Mouse (Mus musculus): ENCODE measurements at regions not wholly inside any gene's neighbourhood (a gene's known extent, or its start where the extent isn't known, plus 50 kb on each side); places are given as distances from the start of the nearest gene placed in this dataset.
A peak's percentile ranks its signal among the peaks of the same experiment; 100 is the strongest.

DNA sequence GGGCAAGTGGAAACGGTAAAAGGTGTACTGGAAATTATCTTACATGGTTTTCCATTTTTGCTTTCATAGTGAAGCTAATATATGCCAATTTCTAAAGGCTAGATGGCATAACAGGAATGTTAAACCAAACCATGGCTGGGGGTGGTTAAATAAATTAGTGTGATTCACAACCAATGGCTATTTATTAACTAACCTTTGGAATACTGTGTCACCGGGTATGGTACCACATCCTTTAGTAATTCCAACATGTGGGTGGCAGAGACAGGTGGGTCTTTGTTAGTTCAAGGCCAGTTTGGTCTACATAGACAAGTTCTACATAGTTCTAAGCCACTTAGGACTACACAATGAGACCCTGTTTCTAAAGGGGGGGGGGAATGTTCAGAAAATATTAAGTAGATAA is 179.8 kb upstream of the Plxnc1 start:
- no peak for DNase-seq (ENCODE audit: low read depth, low spot score)

DNA sequence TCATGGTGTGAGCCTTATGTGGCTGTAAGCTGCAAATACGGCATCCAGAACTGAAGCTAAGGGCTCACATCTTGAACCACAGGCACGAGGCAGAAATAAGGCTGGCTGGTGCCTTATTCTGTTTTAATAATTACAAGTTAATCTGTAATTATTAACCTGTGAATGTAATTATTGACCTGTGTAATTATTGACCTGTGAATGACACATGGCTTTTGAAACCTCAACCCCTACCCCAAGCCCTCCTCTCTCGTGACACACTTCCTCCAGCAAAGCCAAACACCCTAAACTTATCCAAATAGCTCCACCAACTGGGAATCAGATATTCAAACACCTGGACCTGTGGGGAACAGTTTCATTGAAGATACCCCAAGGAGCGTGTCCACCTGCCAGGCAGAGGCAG is 175.4 kb upstream of the Plxnc1 start:
- no peak for DNase-seq (ENCODE audit: low read depth, low spot score)

DNA sequence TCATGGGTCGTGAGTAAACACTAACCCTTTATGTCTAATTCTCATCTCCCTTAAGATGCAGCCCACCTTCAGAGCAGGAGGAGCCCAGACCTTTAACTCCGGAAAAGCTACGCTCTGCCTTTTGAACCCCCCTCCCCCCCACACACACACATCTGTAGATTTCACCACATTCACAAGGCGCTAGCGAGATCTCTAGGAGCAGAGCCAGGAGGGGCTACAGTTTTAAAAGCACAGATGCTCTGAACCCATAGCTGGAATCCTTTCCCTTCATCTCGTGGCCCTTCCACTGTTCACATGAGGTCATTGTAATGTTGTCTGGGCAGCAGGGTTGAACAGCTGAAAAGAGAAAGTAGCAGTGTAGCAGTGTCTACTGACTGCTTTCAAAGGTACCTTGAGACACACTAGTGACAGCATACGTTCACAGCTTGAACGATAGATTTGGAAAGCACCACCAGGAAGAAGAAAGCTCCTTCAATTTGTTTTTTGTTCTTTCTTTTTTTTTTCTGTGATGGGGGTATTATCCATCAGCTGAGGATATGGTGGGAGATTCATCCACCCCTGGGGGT is 174.2 kb upstream of the Plxnc1 start:
- no peak for DNase-seq (ENCODE audit: low read depth, low spot score)

DNA sequence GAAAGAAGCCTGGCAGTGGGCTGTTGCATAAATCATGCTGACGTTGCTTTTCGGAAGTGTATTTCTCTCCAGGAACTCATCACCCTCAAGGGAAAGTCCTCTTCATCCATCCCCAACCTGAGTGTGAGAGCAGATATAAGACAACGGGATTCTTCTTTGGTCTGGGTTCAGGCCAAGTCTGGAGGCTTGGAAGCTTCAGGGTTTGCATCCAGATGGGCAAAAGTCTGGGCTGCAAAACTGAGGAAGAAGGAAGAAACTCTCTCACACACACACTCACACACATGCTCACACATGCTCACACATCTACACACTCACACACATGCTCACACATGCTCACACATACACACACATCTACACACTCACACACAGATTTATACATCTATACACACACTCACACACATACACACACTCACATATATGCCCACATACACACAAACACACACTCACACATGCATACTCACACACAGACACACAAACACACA is 173.1 kb upstream of the Plxnc1 start:
- DNase-seq (ENCODE audit: low read depth, low spot score), result no peak

DNA sequence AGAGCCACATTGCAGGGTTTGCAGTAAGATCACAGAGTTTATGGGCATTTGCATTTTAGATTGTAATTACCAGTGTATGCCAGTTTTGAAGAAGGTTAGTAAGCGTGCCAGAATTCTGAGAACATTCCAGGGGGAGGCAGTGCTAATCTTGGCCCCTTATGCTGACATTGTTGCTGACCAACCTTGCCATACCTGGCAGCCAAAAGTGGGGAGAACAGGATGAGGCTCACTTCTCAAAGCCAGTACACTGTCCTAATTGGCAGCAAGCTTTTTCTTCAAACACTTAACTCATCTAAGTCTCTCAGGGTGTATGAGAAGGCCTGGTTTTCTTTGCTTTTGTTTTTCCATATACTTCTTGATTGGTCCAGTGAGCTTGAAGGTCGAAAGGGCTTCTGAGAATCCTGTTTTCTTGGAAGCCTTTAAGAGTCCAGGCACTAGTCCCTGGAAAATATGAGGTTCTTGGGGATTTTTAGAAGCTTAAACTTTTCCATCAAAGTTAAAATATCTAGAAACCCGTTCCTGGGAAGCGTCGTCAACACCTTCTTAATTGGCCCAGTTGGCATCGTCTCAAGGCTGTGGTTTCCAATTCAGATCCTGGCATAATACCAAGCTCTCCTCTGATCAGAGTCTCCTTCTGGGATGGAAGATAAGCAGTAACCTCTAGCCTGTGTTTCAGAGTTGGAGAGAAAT is 172.6 kb upstream of the Plxnc1 start:
- DNase-seq (ENCODE audit: low read depth, low spot score), result no peak

DNA sequence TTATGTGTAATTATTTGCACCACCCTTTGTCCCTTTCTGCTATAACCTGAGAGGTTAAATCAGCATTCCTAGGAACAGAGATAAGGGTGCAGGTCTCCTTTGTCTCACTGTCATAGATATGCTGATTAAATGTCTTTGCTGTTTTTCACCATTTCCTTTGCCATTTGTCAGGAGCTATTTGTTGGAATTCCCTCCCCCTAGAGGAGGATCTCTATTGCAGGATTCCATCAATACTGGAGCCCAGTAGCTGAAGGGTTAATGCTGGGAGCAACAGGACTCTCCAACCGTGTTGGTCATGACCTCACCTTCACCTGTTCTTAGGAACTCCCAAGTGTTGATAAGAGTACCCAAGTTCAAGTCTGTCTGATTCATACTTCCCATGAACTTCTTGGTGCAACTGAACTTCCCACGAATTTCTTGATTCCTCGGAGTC is 172.0 kb upstream of the Plxnc1 start:
- peak; percentile 60 for DNase-seq (ENCODE audit: low read depth, low spot score)

DNA sequence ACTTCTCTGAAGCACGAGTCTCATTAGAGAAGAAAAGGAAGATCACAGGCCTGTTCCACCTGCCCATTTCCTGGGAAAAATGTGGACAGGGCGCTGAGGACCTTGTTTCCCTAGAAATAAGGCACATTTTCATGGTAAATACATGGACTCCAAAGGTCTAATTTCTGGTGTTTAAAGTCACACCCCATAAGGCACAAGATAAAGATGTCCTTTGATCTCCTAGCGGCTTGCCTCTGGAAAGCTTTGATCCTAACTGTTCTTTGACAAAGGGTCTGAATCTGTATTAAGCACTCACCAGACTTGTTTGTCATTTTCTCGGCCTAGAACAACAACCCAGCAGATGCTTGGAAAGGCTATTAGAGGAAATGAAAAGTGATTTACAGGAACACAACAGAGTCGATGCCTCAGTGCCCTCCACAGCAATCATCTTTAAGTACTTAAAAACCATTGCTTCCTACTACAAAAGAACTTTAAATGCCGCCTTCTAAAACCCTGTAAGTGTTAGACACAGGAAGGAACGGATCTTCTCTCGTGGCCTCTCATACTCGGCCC is 168.3 kb upstream of the Plxnc1 start:
- peak; percentile 65 for DNase-seq (ENCODE audit: low read depth, low spot score)

DNA sequence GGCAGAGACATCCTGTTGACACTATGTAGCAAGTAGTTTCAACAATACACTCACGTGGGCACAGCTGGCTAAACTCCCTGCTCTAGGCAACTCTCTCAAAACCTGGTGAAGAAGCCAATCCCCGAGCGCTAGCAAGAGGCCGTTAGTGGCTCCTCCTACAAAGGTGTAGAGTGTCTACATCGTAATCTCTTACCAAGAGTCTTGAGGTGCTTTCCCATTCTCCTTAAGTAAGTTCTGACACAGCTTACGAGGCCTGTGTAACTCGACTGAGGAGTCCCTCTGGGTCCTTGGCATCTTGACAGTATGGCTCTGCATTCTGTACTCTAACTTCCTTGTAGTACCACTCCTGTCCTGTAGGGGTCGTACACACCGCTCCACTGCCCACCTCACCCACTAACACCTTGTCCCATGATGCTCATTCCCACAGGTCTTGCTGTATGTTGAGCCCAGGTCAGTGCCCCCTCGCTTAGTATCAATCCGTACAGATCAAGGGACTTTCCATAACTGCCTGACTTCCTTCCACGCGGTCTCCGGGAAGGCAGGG is 167.7 kb upstream of the Plxnc1 start:
- DNase-seq (ENCODE audit: low read depth, low spot score), result peak; percentile 79

DNA sequence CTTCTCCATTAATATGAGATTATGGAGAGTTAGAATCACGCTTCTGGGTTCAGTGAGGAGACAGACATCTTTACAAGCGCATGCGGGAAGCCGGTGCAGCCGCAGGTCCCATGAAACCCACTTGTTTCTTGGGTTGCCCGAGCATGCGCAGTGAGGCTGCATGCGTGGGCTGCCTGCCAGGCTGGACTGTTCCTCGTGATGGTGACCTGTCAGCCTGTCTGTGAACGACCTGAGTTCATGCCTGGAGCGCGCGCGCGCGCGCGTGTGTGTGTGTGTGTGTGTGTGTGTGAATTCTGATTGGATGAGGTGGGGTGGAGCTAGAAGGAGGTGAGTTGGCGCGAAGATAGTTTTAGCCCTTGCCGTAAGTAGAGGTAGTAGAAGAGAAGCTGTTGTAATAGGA is 166.2 kb upstream of the Plxnc1 start:
- DNase-seq (ENCODE audit: low read depth, low spot score), result peak; percentile 17

DNA sequence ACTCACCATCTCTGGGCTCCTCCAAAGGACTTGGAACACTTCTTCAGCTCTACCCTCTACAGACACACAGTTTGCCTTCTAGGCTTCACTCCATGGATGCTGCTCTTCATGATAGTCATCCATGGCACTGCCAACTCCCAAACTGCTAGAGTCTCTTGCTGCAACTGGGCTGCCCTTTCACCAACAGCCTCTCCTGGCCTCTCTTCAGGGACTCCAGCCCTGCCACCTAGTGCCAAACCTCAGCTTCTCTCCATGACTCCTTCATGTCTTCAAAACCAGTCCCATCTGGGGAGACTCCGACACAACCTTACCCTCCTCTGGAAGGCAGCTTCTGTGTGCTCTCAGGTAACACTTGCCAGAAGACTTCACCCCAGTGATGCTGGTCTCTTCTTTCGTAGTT is 164.9 kb upstream of the Plxnc1 start:
- DNase-seq (ENCODE audit: low read depth, low spot score), result no peak

DNA sequence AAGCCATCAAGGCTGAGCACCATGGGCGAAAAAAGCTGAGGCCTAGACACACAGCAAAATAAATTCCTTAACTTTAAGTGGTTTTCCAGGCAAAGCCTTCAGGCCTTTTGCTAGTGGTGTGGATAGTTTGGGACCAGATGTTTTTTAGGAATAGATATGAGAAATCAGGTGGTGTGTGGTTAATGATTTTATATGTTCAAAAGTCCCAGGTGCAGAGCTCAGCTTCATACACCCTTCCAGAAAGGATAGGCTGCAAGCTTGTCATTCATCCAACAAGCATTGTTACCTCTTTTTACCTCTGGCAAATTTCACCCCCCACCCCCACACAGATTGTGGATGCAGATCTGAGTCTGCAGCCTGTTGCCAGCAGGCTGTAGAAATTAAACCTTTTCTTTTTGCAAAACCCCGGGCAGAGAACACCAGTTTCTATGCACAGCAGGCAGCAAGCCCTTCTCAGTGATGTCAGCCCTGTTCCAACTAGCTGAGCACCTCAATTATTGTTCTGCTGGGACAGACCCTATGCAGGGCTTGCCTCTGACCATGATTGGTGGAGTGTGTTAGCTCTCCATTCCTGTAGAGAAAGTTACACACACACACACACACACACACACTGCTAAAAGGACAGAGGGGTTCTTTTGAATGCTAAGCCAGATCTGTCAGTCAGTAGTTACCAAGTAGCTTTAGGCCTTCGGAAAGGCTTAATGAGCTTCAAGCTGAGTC is 163.1 kb upstream of the Plxnc1 start:
- DNase-seq (ENCODE audit: low read depth, low spot score), result no peak

DNA sequence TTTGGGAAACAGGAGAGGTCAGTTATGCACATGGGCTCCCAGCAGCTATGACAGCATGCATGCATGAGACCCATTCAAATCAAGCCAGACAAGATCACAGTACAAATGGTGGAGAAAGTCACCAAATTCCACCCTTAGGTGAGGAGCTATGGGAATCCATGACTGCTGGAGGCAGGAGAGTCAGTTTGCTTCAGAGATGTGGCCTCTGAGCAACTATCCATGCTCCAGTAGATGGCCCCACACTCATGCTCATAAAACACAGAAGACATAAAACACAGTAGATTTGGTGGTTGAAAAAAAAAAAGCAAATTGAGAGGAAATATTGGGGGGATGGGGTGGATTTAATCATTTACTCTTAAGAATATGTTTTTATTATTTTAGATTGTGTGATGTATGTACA is 159.2 kb upstream of the Plxnc1 start:
- DNase-seq (ENCODE audit: low read depth, low spot score), result no peak

DNA sequence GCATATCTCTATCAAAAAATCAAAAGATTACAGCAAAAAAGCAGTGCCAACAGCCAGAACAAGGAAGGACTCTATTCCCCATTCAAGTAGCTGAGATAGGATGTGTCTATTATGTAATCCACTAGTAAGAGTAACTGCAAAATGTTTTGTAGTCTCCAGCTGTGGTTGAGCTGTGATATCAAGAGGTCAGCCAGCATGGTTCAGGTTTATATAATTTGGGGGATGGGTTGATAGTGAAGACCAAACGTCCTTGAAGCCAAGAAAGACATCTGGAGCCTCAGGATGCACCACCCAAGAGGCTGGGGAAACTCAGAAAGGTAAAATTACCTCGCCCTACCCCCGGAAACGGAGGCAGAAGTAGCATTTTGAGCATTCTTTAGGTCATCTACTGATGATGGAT is 158.3 kb upstream of the Plxnc1 start:
- no peak for DNase-seq (ENCODE audit: low read depth, low spot score)

DNA sequence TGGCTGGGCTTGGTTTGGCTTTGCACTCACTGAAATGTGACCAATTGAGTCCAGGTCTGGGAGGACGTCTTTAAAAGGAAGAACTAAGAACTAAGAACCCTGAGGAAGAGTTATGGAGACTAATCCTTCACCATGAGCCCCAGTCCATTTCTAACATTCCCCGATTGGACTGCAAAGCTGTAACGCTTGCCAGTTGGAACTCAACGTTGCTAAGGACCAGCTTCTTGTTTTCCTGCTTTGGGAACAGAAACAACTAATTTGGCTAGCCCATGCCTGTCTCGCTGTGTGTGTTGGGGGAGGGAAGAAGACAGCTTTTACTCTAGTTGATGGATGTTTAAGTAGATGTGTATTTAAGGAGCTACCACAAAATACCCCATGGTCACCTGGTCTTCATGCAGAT is 155.3 kb upstream of the Plxnc1 start:
- no peak for DNase-seq (ENCODE audit: low read depth, low spot score)

DNA sequence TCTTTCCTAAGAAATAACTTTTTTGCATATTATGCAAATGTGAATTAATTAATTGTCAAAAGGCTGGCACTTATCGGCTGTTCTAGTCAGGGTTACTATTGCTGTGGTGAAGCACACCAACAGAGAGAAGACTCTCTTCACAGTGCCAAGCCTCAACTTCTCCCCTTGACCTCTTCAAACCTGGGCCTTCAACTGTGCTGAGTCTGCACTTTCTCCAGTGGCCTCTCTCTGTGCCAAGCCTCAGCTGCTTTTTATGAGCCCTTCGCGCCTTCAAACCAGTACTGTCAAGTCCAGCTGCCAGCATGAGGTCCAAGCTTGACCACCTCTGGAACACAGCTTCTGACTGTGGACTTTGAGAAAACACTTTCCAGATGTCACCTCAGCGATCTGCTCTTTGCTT is 151.2 kb upstream of the Plxnc1 start:
- DNase-seq (ENCODE audit: low read depth, low spot score), result no peak

DNA sequence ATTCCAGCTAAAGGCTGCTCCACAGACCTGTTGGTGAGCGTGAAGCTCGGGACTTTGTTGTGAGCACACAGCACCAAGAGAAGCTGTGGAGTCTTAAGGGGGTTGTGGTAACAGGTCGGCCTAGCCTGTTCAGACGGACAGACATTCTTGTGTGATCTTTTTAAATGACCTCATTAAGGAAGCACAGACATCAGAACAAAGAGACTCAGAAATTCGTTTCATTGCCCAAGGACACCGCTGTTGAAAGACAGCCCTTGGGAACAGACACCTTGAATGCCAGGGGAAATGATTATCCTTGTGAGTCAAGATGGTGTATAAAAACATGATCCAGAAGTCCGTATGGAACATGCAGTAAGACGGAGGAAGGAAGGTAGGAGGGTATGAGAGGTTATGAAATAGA is 150.1 kb upstream of the Plxnc1 start:
- DNase-seq (ENCODE audit: low read depth, low spot score), result peak; percentile 54

DNA sequence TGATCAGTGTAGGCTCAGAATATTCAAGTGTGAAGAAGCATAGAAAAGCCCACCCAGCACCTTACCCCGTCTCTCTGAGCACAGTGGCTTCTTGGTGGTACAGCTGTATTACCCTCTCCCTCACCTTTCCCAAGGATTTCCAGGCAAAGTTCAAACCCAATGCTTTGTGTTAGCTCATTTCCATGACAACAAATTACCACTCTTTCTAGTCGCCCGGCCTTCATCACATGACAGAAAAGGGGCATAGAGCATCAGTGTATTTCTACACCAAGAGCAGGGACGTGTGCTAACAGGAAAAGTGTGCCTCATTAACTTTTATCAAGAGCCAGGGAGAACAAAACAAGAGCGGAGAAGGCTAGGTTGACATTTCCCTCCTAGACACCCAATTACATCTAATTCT is 148.6 kb upstream of the Plxnc1 start:
- peak; percentile 51 for DNase-seq (ENCODE audit: low read depth, low spot score)

DNA sequence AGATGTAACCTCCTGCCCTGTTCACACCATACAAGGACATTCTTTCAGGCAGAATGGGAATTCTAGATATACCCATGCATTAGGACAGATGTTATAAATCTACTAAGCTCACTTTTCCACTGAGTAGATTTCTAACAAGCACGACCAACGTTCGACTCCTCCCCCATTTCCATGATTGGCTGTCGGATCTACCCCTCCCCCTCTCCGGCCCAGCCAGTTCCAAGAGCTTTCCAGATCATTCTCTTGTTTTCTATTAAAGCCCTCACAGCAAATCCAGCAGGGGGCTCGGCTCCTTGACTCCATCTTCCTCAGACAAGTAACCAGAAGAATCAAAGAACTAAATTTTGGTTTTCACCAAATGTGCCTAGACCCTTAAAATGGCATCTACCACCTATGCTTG is 146.5 kb upstream of the Plxnc1 start:
- peak; percentile 50 for DNase-seq (ENCODE audit: low read depth, low spot score)

DNA sequence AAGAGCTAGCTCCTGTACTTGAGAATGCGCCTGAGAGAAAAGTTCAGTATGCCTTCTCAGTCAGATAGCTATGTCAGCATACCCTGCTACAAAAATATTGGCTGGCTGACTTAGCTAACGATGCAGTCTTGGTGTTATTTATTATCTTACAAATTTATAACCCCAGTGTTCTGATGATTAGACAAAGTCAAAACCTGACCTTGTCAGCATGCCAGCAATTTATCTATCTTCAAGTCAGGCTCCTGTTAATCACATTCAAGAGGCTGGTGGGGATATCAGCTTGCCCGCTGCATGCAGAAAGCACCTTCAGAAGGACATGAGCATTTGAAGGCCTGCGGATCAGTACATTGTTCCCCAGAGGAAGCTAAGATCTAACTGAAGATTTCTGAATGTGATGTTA is 146.0 kb upstream of the Plxnc1 start:
- DNase-seq (ENCODE audit: low read depth, low spot score), result no peak

DNA sequence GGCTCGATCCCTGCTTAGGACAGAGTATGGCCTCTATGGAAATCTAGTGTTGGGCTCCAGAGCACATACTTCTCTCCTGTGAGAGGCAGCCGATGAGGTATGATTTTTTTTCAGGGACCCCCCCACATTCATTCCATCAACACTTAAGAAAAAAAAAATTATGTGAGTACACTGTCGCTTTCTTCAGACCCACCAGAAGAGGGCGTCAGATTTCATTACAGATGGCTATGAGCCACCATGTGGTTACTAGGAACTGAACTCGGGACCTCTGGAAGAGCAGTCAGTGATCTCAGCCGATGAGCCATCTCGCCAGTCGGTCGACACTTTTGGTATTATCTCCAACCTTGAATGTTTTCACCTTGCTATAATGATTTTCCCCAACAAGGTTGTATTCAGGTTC is 145.4 kb upstream of the Plxnc1 start:
- peak; percentile 25 for DNase-seq (ENCODE audit: low read depth, low spot score)

DNA sequence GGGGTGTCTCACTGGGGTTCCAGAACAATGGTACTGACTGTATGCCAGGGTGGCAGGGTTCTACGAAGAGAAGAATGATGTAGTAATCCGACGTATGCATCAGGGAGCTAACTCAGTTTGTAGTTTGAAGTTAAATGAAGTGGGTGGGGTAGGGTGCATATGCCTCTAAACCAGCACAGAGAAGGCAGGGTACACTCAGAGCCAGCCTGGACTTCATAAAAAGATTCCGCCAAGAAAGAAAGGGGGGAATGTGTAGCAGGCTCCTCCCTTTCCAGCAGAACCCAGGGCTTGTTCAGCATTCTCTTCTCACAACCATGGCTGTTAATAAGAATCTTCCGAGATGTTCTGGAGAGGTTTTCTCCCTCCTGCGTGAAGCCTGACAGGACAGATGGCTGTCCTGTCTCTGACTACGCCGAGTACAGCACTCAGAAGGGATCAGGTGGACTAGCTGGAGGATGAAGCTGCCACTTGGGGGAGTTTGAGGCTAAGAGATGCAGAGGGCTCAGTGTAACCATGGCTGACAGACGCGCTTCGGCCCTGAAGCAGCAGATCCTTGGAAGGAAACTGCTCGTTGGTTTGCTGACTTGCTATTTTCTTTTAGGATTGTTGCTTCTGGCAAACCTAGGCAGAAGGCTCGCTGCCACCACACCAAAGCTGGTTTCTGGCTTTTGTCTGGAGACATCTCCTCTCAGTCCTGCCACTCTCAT is 143.4 kb upstream of the Plxnc1 start:
- DNase-seq (ENCODE audit: low read depth, low spot score), result peak; percentile 69

DNA sequence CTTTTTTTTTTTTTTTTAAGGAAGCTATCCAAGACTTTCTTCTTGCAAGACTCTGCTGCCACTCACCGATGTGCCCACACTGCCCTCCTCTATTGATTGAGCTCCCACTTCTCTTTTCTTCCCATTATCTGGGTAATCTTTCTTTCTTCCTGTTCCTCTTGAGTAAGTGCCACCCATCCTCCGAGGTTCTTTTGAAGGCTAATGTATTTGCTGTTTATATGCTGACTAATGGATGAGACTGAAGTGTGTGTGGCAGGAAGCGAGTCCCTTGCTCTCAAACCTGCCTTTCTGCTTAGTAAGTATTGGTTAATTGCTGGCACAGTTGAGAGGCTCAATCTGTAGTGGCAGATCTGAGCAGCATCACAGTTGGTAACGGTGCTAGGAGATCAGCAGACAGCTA is 142.1 kb upstream of the Plxnc1 start:
- DNase-seq (ENCODE audit: low read depth, low spot score), result no peak

Measured in ZHBTc4 (cell line).